Mouse (Mus musculus) embryonic fibroblast, embryonic 13.5 days (primary cell): ENCODE data around the gene Nthl1.

Experiments
- CTCF ChIP-seq: IDR thresholded peaks from 2 replicates; pipeline ENCODE4 v1.5.1; 2011; ENCODE audit warnings: mild to moderate bottlenecking, control low read depth, low read length, moderate library complexity, borderline replicate concordance; ENCODE audit not compliant: insufficient read depth
- POLR2A ChIP-seq: IDR thresholded peaks from 2 replicates; pipeline ENCODE4 v1.6.1; 2011; ENCODE audit warnings: low read depth, mild to moderate bottlenecking, control low read depth, low read length, moderate library complexity

- TF ChIP-seq CTCF (peak; percentile 44; the same call in 1 of the 2 replicates), POLR2A (no peak)
Observed at GRCm38 (mm10) chr17:24676187-24676586, 43.7 kb downstream of the Nthl1 start.
